Mouse (Mus musculus) thymus, adult 2 months (tissue): ENCODE measurements around the gene Rabgap1. TPM values are rescaled to one million over a fixed set of nuclear protein-coding genes. Genes with fewer than 3 reads are reported as not detected.

ENCODE experiments used
- DNase-seq: peaks from one replicate; pipeline ENCODE4 v3.0.0; 2021
- H3K27ac ChIP-seq: fragments of 200-500 bp; 2 replicates; pipeline ENCODE4 v1.5.1; 2012; ENCODE audit warnings: low read length, control low read depth; ENCODE audit not compliant: control insufficient read depth, insufficient read depth
- H3K27me3 ChIP-seq: fragments of 200-500 bp; 2 replicates; pipeline ENCODE4 v1.6.1; 2012; ENCODE audit warnings: mild to moderate bottlenecking, low read length, moderate library complexity, mixed read lengths; ENCODE audit not compliant: control insufficient read depth, insufficient read depth
- H3K36me3 ChIP-seq: fragments of 200-500 bp; 2 replicates; pipeline ENCODE4 v1.6.1; 2012; ENCODE audit warnings: mild to moderate bottlenecking, low read length, moderate library complexity; ENCODE audit not compliant: control insufficient read depth, insufficient read depth
- H3K4me1 ChIP-seq: fragments of 200-500 bp; replicated peaks from 2 replicates; pipeline ENCODE4 v1.6.1; 2012; ENCODE audit warnings: low read length; ENCODE audit not compliant: control insufficient read depth, insufficient read depth
- H3K4me3 ChIP-seq: fragments of 200-500 bp; 2 replicates; pipeline ENCODE4 v1.5.1; 2012; ENCODE audit warnings: mild to moderate bottlenecking, low read length, control low read depth, moderate library complexity; ENCODE audit not compliant: control insufficient read depth, insufficient read depth
- CTCF ChIP-seq: fragments of 200-500 bp; IDR thresholded peaks from 2 replicates; pipeline ENCODE4 v1.5.1; 2012; ENCODE audit warnings: mild to moderate bottlenecking, control low read depth, low read length, moderate library complexity, borderline replicate concordance; ENCODE audit not compliant: control insufficient read depth, poor library complexity, insufficient read depth; ENCODE audit errors: extremely low read depth
- POLR2A ChIP-seq: fragments of 200-500 bp; IDR thresholded peaks from 2 replicates; pipeline ENCODE4 v1.6.1; 2012; ENCODE audit warnings: mild to moderate bottlenecking, low read length, control low read depth, moderate library complexity; ENCODE audit not compliant: control insufficient read depth, poor library complexity, insufficient read depth; ENCODE audit errors: extremely low read depth
- whole genome bisulfite sequencing: fragments of 180-500 bp; shearing (Covaris S2); methylation state at CpG from one replicate; pipeline ENCODE4 v1.1.7; 2018; 5-methylcytosine and 5-hydroxymethylcytosine counted together
- polyA plus RNA-seq: library from polyadenylated mRNA; depleted of rRNA; stranded (reverse); fragments of >200 nt; gene quantifications from 2 replicates; pipeline ENCODE4 v1.2.3, GENCODE M21; 2012

Rabgap1 gene
- polyA plus RNA-seq, 1 experiment, result 11.3 TPM

GRCm38 (mm10) chr2:37430593-37431464 is 12.2 kb upstream of the Rabgap1 start:
- H3K36me3 ChIP-seq, result peaks cover 8% of the 10 kb centered on the region
- WGBS, result under 1% methylated on average over 38 of the region's 38 CpGs
- no peaks in the 10 kb centered on the region for H3K27me3 ChIP-seq
- TF ChIP-seq POLR2A, result peak; percentile 41; the same call in 1 of the 2 replicates
- no peak for TF ChIP-seq CTCF
- peak; percentile 82 for DNase-seq
- peaks cover 2% of the 10 kb centered on the region; the same call in 1 of the 2 replicates for H3K4me1 ChIP-seq
- peak overlapping the region; percentile 57 for H3K27ac ChIP-seq
- H3K4me3 ChIP-seq, result peak overlapping the region; percentile 95

- 52% methylated on average over 7 of the region's 7 CpGs for WGBS
- no peak for DNase-seq
- Histone ChIP-seq H3K27me3 (no peaks in the 10 kb centered on the region), H3K4me1 (peaks cover 2% of the 10 kb centered on the region; the same call in 1 of the 2 replicates), H3K27ac (no peak overlapping the region), H3K4me3 (no peak overlapping the region), H3K36me3 (peaks cover 8% of the 10 kb centered on the region)
- TF ChIP-seq POLR2A (no peak), CTCF (no peak)
Measured at GRCm38 (mm10) chr2:37431609-37432008, 11.5 kb upstream of the Rabgap1 start.

GRCm38 (mm10) chr2:37451667-37452375 is 8.7 kb downstream of the Rabgap1 start:
- Histone ChIP-seq H3K27me3 (no peaks in the 10 kb centered on the region), H3K27ac (0 out of 2 replicates have a peak overlapping the region, but pooled peaks have one; percentile 30), H3K36me3 (no peaks in the 10 kb centered on the region), H3K4me1 (peaks cover 9% of the 10 kb centered on the region), H3K4me3 (peak overlapping the region; percentile 94)
- WGBS, result 8% methylated on average over 43 of the region's 44 CpGs
- peak; percentile 91 for DNase-seq
- TF ChIP-seq POLR2A, result peak; percentile 75; the same call in 1 of the 2 replicates
- TF ChIP-seq CTCF, result peak; percentile 36; the same call in 1 of the 2 replicates

- peak overlapping the region; percentile 94 for H3K4me3 ChIP-seq
- H3K4me1 ChIP-seq, result peaks cover 9% of the 10 kb centered on the region
- H3K27me3 ChIP-seq, result no peaks in the 10 kb centered on the region
- no peak for DNase-seq
- TF ChIP-seq POLR2A (no peak), CTCF (no peak)
- WGBS, result 2% methylated on average over 23 of the region's 24 CpGs
- no peaks in the 10 kb centered on the region for H3K36me3 ChIP-seq
- no peak overlapping the region for H3K27ac ChIP-seq
Measured at GRCm38 (mm10) chr2:37452376-37452760, 9.3 kb downstream of the Rabgap1 start.

GRCm38 (mm10) chr2:37460707-37461106 is 17.6 kb downstream of the Rabgap1 start:
- H3K27me3 ChIP-seq, result no peaks in the 10 kb centered on the region
- DNase-seq, result no peak
- H3K36me3 ChIP-seq, result no peaks in the 10 kb centered on the region
- no peaks in the 10 kb centered on the region for H3K4me1 ChIP-seq
- no peak overlapping the region for H3K27ac ChIP-seq
- TF ChIP-seq POLR2A (no peak), CTCF (no peak)
- 97% methylated on average over 4 of the region's 4 CpGs for WGBS
- no peak overlapping the region for H3K4me3 ChIP-seq

GRCm38 (mm10) chr2:37466266-37466665 is 23.2 kb downstream of the Rabgap1 start:
- no peak overlapping the region for H3K4me3 ChIP-seq
- no peak for DNase-seq
- no peaks in the 10 kb centered on the region for H3K27me3 ChIP-seq
- H3K27ac ChIP-seq, result no peak overlapping the region
- WGBS, result 97% methylated on average over 4 of the region's 4 CpGs
- no peak for TF ChIP-seq POLR2A
- no peak for TF ChIP-seq CTCF
- H3K36me3 ChIP-seq, result peaks cover 4% of the 10 kb centered on the region; the same call in 1 of the 2 replicates
- H3K4me1 ChIP-seq, result no peaks in the 10 kb centered on the region
